Mouse (Mus musculus) brain, embryonic 14.5 days (tissue): ENCODE measurements around the gene Nipsnap1. TPM values are rescaled to one million over a fixed set of nuclear protein-coding genes. Genes with fewer than 3 reads are reported as not detected.
A peak's percentile ranks its signal among the peaks of the same experiment; 100 is the strongest.

Source experiments
- DNase-seq: peaks from one replicate; pipeline ENCODE4 v3.0.0-alpha.2; 2011; ENCODE audit warnings: low read depth
- CTCF ChIP-seq: fragments of 200-500 bp; IDR thresholded peaks from 2 replicates; pipeline ENCODE4 v1.5.1; 2012; ENCODE audit warnings: inconsistent platforms, mild to moderate bottlenecking, moderate library complexity, borderline replicate concordance; ENCODE audit not compliant: insufficient read depth, insufficient read length; ENCODE audit errors: extremely low read depth
- POLR2A ChIP-seq: fragments of 200-500 bp; IDR thresholded peaks from 2 replicates; pipeline ENCODE4 v1.6.1; 2012; ENCODE audit warnings: mild to moderate bottlenecking, inconsistent platforms, borderline replicate concordance; ENCODE audit not compliant: poor library complexity, insufficient read depth, insufficient read length, severe bottlenecking; ENCODE audit errors: extremely low read depth
- polyA plus RNA-seq: library from polyadenylated mRNA; depleted of rRNA; stranded (reverse); fragments of >200 nt; gene quantifications from 2 replicates; pipeline ENCODE4 v1.2.3, GENCODE M21; 2012; rRNA removed

Nipsnap1 gene
- polyA plus RNA-seq, 1 experiment, result 117 TPM

DNA sequence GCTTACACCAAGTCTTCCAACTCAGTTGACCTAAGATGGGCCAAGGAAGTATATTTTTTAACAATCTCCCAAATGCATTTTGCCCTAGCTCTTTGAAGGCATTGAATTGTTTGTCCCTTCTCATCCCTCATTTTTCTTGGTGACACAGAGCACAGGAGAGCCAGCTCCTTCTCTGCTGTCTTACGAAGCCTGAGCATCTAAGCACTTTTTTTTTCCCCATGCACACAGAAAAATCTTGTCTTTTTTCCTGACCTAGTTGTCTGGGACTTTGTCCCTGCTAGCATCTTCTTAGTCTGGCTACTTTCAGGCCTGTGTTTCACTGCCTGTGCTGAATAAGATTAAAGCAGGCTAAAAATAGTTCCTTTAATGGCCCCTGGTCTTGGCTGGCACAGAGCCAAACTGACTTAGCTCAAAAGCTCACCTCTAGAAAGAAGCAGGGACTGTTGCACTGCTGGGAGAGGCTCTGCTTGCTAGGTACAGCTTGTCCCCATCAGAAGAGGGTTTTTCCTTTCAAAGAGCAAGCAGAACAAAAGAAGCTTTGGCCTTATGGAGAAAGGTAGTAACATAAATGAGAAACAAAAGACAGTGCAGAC lies 57.4 kb downstream of the Nipsnap1 start:
- peak; percentile 77 for DNase-seq
- TF ChIP-seq CTCF, result no peak
- TF ChIP-seq POLR2A, result no peak

DNA sequence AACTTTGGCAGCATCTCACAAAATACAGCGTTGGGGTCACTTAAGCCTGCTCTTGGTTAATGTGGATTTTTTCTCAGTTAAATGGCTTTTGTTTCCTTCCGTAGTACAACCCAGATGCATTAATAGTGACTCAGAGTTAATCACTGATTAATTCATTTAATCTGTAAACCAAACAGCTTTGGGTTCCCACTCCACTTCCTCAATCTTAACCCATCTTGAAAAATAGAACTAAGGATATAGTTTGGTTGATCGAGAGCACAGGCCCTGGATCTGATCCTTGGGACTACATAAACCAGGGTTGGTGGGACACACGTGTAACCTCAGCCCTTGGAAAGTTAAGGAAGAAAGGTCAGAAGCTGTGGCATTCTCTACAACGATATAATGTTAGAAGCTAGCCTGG lies 62.5 kb downstream of the Nipsnap1 start:
- DNase-seq, result no peak
- TF ChIP-seq POLR2A, result no peak
- TF ChIP-seq CTCF, result no peak

Other genes starting within 250 kb of the Nipsnap1 start
- 27.5 and 32.3 TPM in 2 replicates for gene Ascc2, start 236.2 kb upstream of the Nipsnap1 start, polyA plus RNA-seq
- gene Uqcr10, start 169.6 kb upstream of the Nipsnap1 start, polyA plus RNA-seq, result 554 and 676 TPM in 2 replicates
- gene Zmat5, start 169.3 kb upstream of the Nipsnap1 start, polyA plus RNA-seq, result 40.2 and 57.7 TPM in 2 replicates
- gene Cabp7, start 127.2 kb upstream of the Nipsnap1 start, polyA plus RNA-seq, result 5.0 and 5.2 TPM in 2 replicates
- gene Nf2, start 24.4 kb upstream of the Nipsnap1 start, polyA plus RNA-seq, result 82.3 and 96.3 TPM in 2 replicates
- 75.1 and 84.7 TPM in 2 replicates for gene Thoc5, start 21.4 kb downstream of the Nipsnap1 start, polyA plus RNA-seq
- 1.5 and 4.9 TPM in 2 replicates for gene Nefh, start 74.1 kb downstream of the Nipsnap1 start, polyA plus RNA-seq
- 110 and 115 TPM in 2 replicates for gene Ap1b1, start 112.9 kb downstream of the Nipsnap1 start, polyA plus RNA-seq
- gene Rasl10a, start 184.2 kb downstream of the Nipsnap1 start, polyA plus RNA-seq, result 0.41 and 0.48 TPM in 2 replicates
- gene Gas2l1, start 191.4 kb downstream of the Nipsnap1 start, polyA plus RNA-seq, result 32.6 and 38.1 TPM in 2 replicates
- gene Rhbdd3, start 225.0 kb downstream of the Nipsnap1 start, polyA plus RNA-seq, result 41.9 and 51.4 TPM in 2 replicates
- gene Ewsr1, start 225.3 kb downstream of the Nipsnap1 start, polyA plus RNA-seq, result 402 and 518 TPM in 2 replicates